Mouse (Mus musculus) adrenal gland (tissue): Measurements from ENCODE around the gene Tmem198b.
"Not testable (repeated sequence)": the region's sequence is repeated elsewhere in the genome, so short reads cannot be mapped to it uniquely, and the experiment has no call there.

Source experiments
- intact Hi-C: fragments of 180-260 bp; cut with DNase I; formaldehyde crosslinking; loops from one replicate; pipeline ENCODE4 v1.15.1; 2025
- long read RNA-seq, 2 experiments: library from polyadenylated mRNA; unstranded; transcript quantifications; one replicate each; pipeline ENCODE4 v2.0.0; 2020; ENCODE audit warnings: borderline replicate concordance in 1 of 2; ENCODE audit not compliant: insufficient replicate concordance in 1 of 2

The Tmem198b gene
- long read RNA-seq, experiment 1, partial matches to known transcripts, result 0 of 1 reads
- long read RNA-seq, experiment 1, other reads (novel, unspliced or antisense), result 1 of 1 reads
- long read RNA-seq, experiment 2, partial matches to known transcripts, result 0 of 3 reads
- long read RNA-seq, experiment 2, other reads (novel, unspliced or antisense), result 2 of 3 reads

- intact Hi-C loops, result loop anchor here (5.0 kb wide), 2 partner anchors 57 to 72 kb away; partner anchors contain the start of gene Pym1
Measured at GRCm38 (mm10) chr10:128804271-128805091, at the start of gene Tmem198b. Tmem198b (minus strand) TSS chr10:128804370.

- intact Hi-C loops, result no loop called here
Measured at GRCm38 (mm10) chr10:128850339-128850738, 46.2 kb upstream of the Tmem198b start.

GRCm38 (mm10) chr10:128848426-128848825 is 44.3 kb upstream of the Tmem198b start:
- intact Hi-C loops, result loop anchor here (5.0 kb wide), 1 partner anchor 129 kb away; no protein-coding TSS in a partner anchor

GRCm38 (mm10) chr10:128846664-128847063 is 42.5 kb upstream of the Tmem198b start:
- intact Hi-C loops, result loop anchor here (5.0 kb wide), 1 partner anchor 131 kb away; no protein-coding TSS in a partner anchor

GRCm38 (mm10) chr10:128845516-128845915 is 41.3 kb upstream of the Tmem198b start:
- intact Hi-C loops, result loop anchor here (2.0 to 5.0 kb wide), 2 partner anchors 49 to 132 kb away; no protein-coding TSS in a partner anchor

- intact Hi-C loops, result no loop called here
Measured at GRCm38 (mm10) chr10:128843260-128843659, 39.1 kb upstream of the Tmem198b start.

GRCm38 (mm10) chr10:128840612-128841011 is 36.4 kb upstream of the Tmem198b start:
- intact Hi-C loops, result no loop called here

GRCm38 (mm10) chr10:128839434-128839833 is 35.3 kb upstream of the Tmem198b start:
- intact Hi-C loops, result no loop called here

GRCm38 (mm10) chr10:128837400-128837799 is 33.2 kb upstream of the Tmem198b start:
- intact Hi-C loops, result no loop called here

- intact Hi-C loops, result no loop called here
Measured at GRCm38 (mm10) chr10:128823821-128824220, 19.7 kb upstream of the Tmem198b start.

GRCm38 (mm10) chr10:128823087-128823486 is 18.9 kb upstream of the Tmem198b start:
- intact Hi-C loops, result not testable (repeated sequence)

- intact Hi-C loops, result no loop called here
Measured at GRCm38 (mm10) chr10:128822135-128822534, 18.0 kb upstream of the Tmem198b start.

GRCm38 (mm10) chr10:128821358-128822056 is 17.3 kb upstream of the Tmem198b start, which contains the start of gene Ormdl2:
Ormdl2 (minus strand) TSS chr10:128821645.
- intact Hi-C loops, result no loop called here

- intact Hi-C loops, result no loop called here
Measured at GRCm38 (mm10) chr10:128820217-128820616, 16.0 kb upstream of the Tmem198b start.

GRCm38 (mm10) chr10:128817033-128817432 is 12.9 kb upstream of the Tmem198b start, which contains the start of gene Sarnp:
Sarnp (plus strand) TSS chr10:128817333.
- intact Hi-C loops, result no loop called here

- intact Hi-C loops, result no loop called here
Measured at GRCm38 (mm10) chr10:128807018-128807417, 2.8 kb upstream of the Tmem198b start.

- intact Hi-C loops, result no loop called here
Measured at GRCm38 (mm10) chr10:128806086-128806485, 1.9 kb upstream of the Tmem198b start.

GRCm38 (mm10) chr10:128805092-128806000 is 1.2 kb upstream of the Tmem198b start:
- intact Hi-C loops, result no loop called here

- intact Hi-C loops, result loop anchor here (5.0 kb wide), 2 partner anchors 57 to 72 kb away; partner anchors contain the start of gene Pym1
Measured at GRCm38 (mm10) chr10:128803771-128804270, 349 bp downstream of the Tmem198b start, which contains the start of gene Dnajc14. Dnajc14 (plus strand) TSS chr10:128804062.

GRCm38 (mm10) chr10:128803361-128803760 is 809 bp downstream of the Tmem198b start:
- intact Hi-C loops, result loop anchor here (5.0 kb wide), 2 partner anchors 56 to 71 kb away; partner anchors contain the start of gene Pym1
